Comparison of ENCODE assay signal across 8 mouse cellular contexts in genomic region chr3:101572174-101572626, GRCm38 (mm10). TPM values are rescaled to one million over a fixed set of nuclear protein-coding genes. Genes with fewer than 3 reads are reported as not detected.
DNase-seq lines count a peak whose midpoint lies in the region; ATAC-seq lines count a peak whose summit lies in the region.

No protein-coding gene starts in this region.

- H3K4me3 ChIP-seq in heart, embryonic 16.5 days (ENCODE audit: low read length) = no peak overlapping the region

- ATAC-seq in heart, embryonic 16.5 days (replicated peaks; ENCODE audit: extremely low read depth, insufficient read depth, low FRiP score) = no peak

- peak; percentile 80 for DNase-seq in adrenal gland, postnatal 14 days
- DNase-seq in adrenal gland, postnatal 4 days (ENCODE audit: low spot score in 2 of 2) = no peak
- peak; percentile 72 for DNase-seq in embryo, embryonic 11 days
- DNase-seq in kidney, postnatal 36 days = peak; percentile 89 to 93
- DNase-seq in urinary bladder, postnatal 36 days (ENCODE audit: low spot score in 2 of 2) = peak; percentile 36 to 59
- no peak for DNase-seq in MN1 (ENCODE audit: low spot score)
- DNase-seq in right cerebral cortex, adult 18-20 months = no peak

- H3K27me3 ChIP-seq in heart, embryonic 16.5 days (ENCODE audit: control insufficient read depth, insufficient read depth, low read length) = no peaks in the 10 kb centered on the region

- 0 out of 2 replicates have a peak overlapping the region, but pooled peaks have one; percentile 25 for H3K9ac ChIP-seq in heart, embryonic 16.5 days (ENCODE audit: low read length)

- H3K9me3 ChIP-seq in heart, embryonic 16.5 days (replicated peaks; ENCODE audit: control insufficient read depth, low read length) = no peaks in the 10 kb centered on the region

- H3K4me1 ChIP-seq in heart, embryonic 16.5 days (ENCODE audit: control insufficient read depth, insufficient read depth, low read length) = peaks cover 18% of the 10 kb centered on the region

- peak overlapping the region; percentile 21 for H3K27ac ChIP-seq in heart, embryonic 16.5 days (ENCODE audit: low read length)

- WGBS in heart, embryonic 16.5 days = 53% methylated on average over 7 of the region's 7 CpGs

- no peak overlapping the region for H3K4me2 ChIP-seq in heart, embryonic 16.5 days (ENCODE audit: low read depth, low read length)

- peaks cover 22% of the 10 kb centered on the region for H3K36me3 ChIP-seq in heart, embryonic 16.5 days (ENCODE audit: control insufficient read depth, insufficient read depth)

RNA-seq across cellular contexts. Expression of gene Atp1a1, which starts 32.3 kb away (rescaled TPM):
- total RNA-seq in adrenal gland, postnatal 14 days (2021) = 548 and 554 TPM in 2 replicates
- total RNA-seq in adrenal gland, postnatal 4 days (2021) = 100 to 1,000 TPM; 675 to 838 TPM
- 328 and 335 TPM in 2 replicates for polyA plus RNA-seq in heart, embryonic 16.5 days (2015; fragmentation: Nextera tagmentation; extraction: Ambion mirVana)

Comparison
In these comparisons a context has a peak if more than half of its experiments do, and no peak if none do; other contexts are left out.
1. DNase-seq: peak in adrenal gland, postnatal 14 days (single experiment), embryo, embryonic 11 days (single experiment), kidney, postnatal 36 days (2 of 2) and urinary bladder, postnatal 36 days (2 of 2); none in adrenal gland, postnatal 4 days (0 of 2), MN1 (single experiment) and right cerebral cortex, adult 18-20 months (single experiment).